In genomic region chr1:73826243-73826930, GRCm38 (mm10) we compare ENCODE assay signal across 8 mouse cellular contexts.
A peak's percentile ranks its signal among the peaks of the same experiment; 100 is the strongest.
DNase-seq lines count a peak whose midpoint lies in the region; ATAC-seq and TF ChIP-seq lines count a peak whose summit lies in the region.

No protein-coding gene starts in this region.

- no peak overlapping the region for H3K4me3 ChIP-seq in ES-Bruce4 (ENCODE audit: low read depth, low read length)
- no peak overlapping the region for H3K4me3 ChIP-seq in forebrain, embryonic 12.5 days (replicated peaks)
- H3K4me3 ChIP-seq in heart, embryonic 16.5 days (ENCODE audit: low read length), result no peak overlapping the region
- no peak overlapping the region for H3K4me3 ChIP-seq in liver, embryonic 14.5 days (ENCODE audit: insufficient read depth in 1 of 2, low read depth in 2 of 2, low read length in 2 of 2)
- no peak overlapping the region for H3K4me3 ChIP-seq in olfactory bulb, adult 2 months (ENCODE audit: insufficient read depth, low read depth, low read length)

- H3K9me3 ChIP-seq in ES-Bruce4 (replicated peaks; ENCODE audit: control insufficient read depth, insufficient read depth, low read length, poor library complexity, severe bottlenecking), result no peaks in the 10 kb centered on the region
- no peaks in the 10 kb centered on the region for H3K9me3 ChIP-seq in forebrain, embryonic 12.5 days
- no peaks in the 10 kb centered on the region for H3K9me3 ChIP-seq in heart, embryonic 16.5 days (replicated peaks; ENCODE audit: control insufficient read depth, low read length)
- H3K9me3 ChIP-seq in liver, embryonic 14.5 days (ENCODE audit: control insufficient read depth, low read length), result no peaks in the 10 kb centered on the region

- no peak overlapping the region for H3K9ac ChIP-seq in ES-Bruce4 (ENCODE audit: low read depth, poor library complexity, severe bottlenecking)
- no peak overlapping the region; the same call in 1 of the 2 replicates for H3K9ac ChIP-seq in forebrain, embryonic 12.5 days
- H3K9ac ChIP-seq in heart, embryonic 16.5 days (ENCODE audit: low read length), result peak overlapping the region; percentile 62
- H3K9ac ChIP-seq in liver, embryonic 14.5 days (replicated peaks), result no peak overlapping the region

- peak; percentile 39 for DNase-seq in c-Kit-positive CD71-positive TER-119-positive erythroid progenitor cells, embryonic 14.5 days (ENCODE audit: low spot score)
- peak; percentile 85 to 93 for DNase-seq in kidney, postnatal 25 days
- peak; percentile 4 to 9 (median 6) for DNase-seq in liver, embryonic 14.5 days (ENCODE audit: low read depth in 3 of 3, low spot score in 3 of 3)
- peak; percentile 73 for DNase-seq in testis, postnatal 14 days (ENCODE audit: low spot score)

- no peaks in the 10 kb centered on the region for H3K36me3 ChIP-seq in ES-Bruce4 (ENCODE audit: control insufficient read depth, insufficient read depth, low read length, poor library complexity, severe bottlenecking)
- no peaks in the 10 kb centered on the region for H3K36me3 ChIP-seq in forebrain, embryonic 12.5 days (replicated peaks)
- no peaks in the 10 kb centered on the region for H3K36me3 ChIP-seq in heart, embryonic 16.5 days (ENCODE audit: control insufficient read depth, insufficient read depth)
- H3K36me3 ChIP-seq in liver, embryonic 14.5 days (replicated peaks; ENCODE audit: control insufficient read depth, insufficient read depth, low read depth), result no peaks in the 10 kb centered on the region

- 38% methylated on average over 15 of the region's 15 CpGs for WGBS in forebrain, embryonic 12.5 days
- 37% methylated on average over 15 of the region's 15 CpGs for WGBS in heart, embryonic 16.5 days
- 37% methylated on average over 15 of the region's 15 CpGs for WGBS in liver, embryonic 14.5 days (ENCODE audit: insufficient replicate concordance)
- 34% methylated on average over 15 of the region's 15 CpGs for WGBS in olfactory bulb, adult 2 months

- TF ChIP-seq EP300 in ES-Bruce4 (IDR thresholded peaks at IDR 0.05; ENCODE audit: insufficient read depth, low read depth, low read length), result no peak
- TF ChIP-seq EP300 in liver, embryonic 14.5 days (IDR thresholded peaks at IDR 0.05; ENCODE audit: low read depth), result no peak

- ATAC-seq in forebrain, embryonic 12.5 days (ENCODE audit: low FRiP score), result peak; percentile 88
- peak; percentile 74 for ATAC-seq in heart, embryonic 16.5 days (replicated peaks; ENCODE audit: extremely low read depth, insufficient read depth, low FRiP score)
- ATAC-seq in liver, embryonic 14.5 days (ENCODE audit: insufficient read depth), result no peak

- peak; percentile 97 for TF ChIP-seq CTCF in ES-Bruce4 (IDR thresholded peaks at IDR 0.05; ENCODE audit: low read depth, low read length)
- peak; percentile 95 for TF ChIP-seq CTCF in liver, embryonic 14.5 days (IDR thresholded peaks at IDR 0.05; ENCODE audit: low read depth)
- TF ChIP-seq CTCF in olfactory bulb, adult 2 months (IDR thresholded peaks at IDR 0.05; ENCODE audit: insufficient read depth, low read depth, low read length), result peak; percentile 74; the same call in 1 of the 2 replicates

- H3K4me1 ChIP-seq in ES-Bruce4 (ENCODE audit: control insufficient read depth, insufficient read depth, low read length), result no peaks in the 10 kb centered on the region
- peaks cover 21% of the 10 kb centered on the region for H3K4me1 ChIP-seq in forebrain, embryonic 12.5 days
- H3K4me1 ChIP-seq in heart, embryonic 16.5 days (ENCODE audit: control insufficient read depth, insufficient read depth, low read length), result 0 out of 2 replicates have a peak, but pooled peaks cover 2% of the 10 kb centered on the region
- H3K4me1 ChIP-seq in liver, embryonic 14.5 days (replicated peaks; ENCODE audit: control insufficient read depth in 2 of 2, insufficient read depth in 2 of 2, low read length in 1 of 2), result no peaks in the 10 kb centered on the region
- H3K4me1 ChIP-seq in olfactory bulb, adult 2 months (ENCODE audit: control insufficient read depth, insufficient read depth, low read length), result peaks cover 29% of the 10 kb centered on the region

- H3K27ac ChIP-seq in ES-Bruce4 (ENCODE audit: insufficient read depth, low read length), result no peak overlapping the region
- H3K27ac ChIP-seq in forebrain, embryonic 12.5 days, result peak overlapping the region; percentile 50; the same call in 1 of the 2 replicates
- no peak overlapping the region for H3K27ac ChIP-seq in heart, embryonic 16.5 days (ENCODE audit: low read length)
- H3K27ac ChIP-seq in liver, embryonic 14.5 days, result no peak overlapping the region
- H3K27ac ChIP-seq in olfactory bulb, adult 2 months (ENCODE audit: insufficient read depth, low read depth, low read length), result no peak overlapping the region

- TF ChIP-seq POLR2A in ES-Bruce4 (IDR thresholded peaks at IDR 0.05; ENCODE audit: insufficient read depth, low read length), result no peak
- TF ChIP-seq POLR2A in olfactory bulb, adult 2 months (IDR thresholded peaks at IDR 0.05; ENCODE audit: insufficient read depth, low read depth, low read length), result no peak

- peak overlapping the region; percentile 34 for H3K4me2 ChIP-seq in forebrain, embryonic 12.5 days
- peak overlapping the region; percentile 52 for H3K4me2 ChIP-seq in heart, embryonic 16.5 days (ENCODE audit: low read depth, low read length)
- no peak overlapping the region for H3K4me2 ChIP-seq in liver, embryonic 14.5 days (ENCODE audit: low read depth)

- H3K27me3 ChIP-seq in ES-Bruce4 (ENCODE audit: control insufficient read depth, insufficient read depth, low read length, poor library complexity, severe bottlenecking), result no peaks in the 10 kb centered on the region
- 0 out of 2 replicates have a peak, but pooled peaks cover 4% of the 10 kb centered on the region for H3K27me3 ChIP-seq in forebrain, embryonic 12.5 days
- no peaks in the 10 kb centered on the region for H3K27me3 ChIP-seq in heart, embryonic 16.5 days (ENCODE audit: control insufficient read depth, insufficient read depth, low read length)
- H3K27me3 ChIP-seq in liver, embryonic 14.5 days (ENCODE audit: control insufficient read depth, insufficient read depth, low read length), result no peaks in the 10 kb centered on the region

Comparison
In these comparisons a context has a peak if more than half of its experiments do, and no peak if none do; other contexts are left out.
1. DNase-seq: peak in every context shown above with its lines; median percentile 89 in kidney, postnatal 25 days; 73 in testis, postnatal 14 days; 39 in c-Kit-positive CD71-positive TER-119-positive erythroid progenitor cells, embryonic 14.5 days; 6 in liver, embryonic 14.5 days.